Mouse (Mus musculus) hindbrain, embryonic 13.5 days (tissue): ENCODE data around the gene Cyb561a3. TPM values are rescaled to one million over a fixed set of nuclear protein-coding genes. Genes with fewer than 3 reads are reported as not detected.

ENCODE experiments used
- ATAC-seq: fragments of 200-750 bp; cut with Nextera tagmentation; 2 replicates; pipeline ENCODE4 v1.8.0; 2017; ENCODE audit warnings: moderate TSS enrichment; ENCODE audit not compliant: low FRiP score
- H3K27ac ChIP-seq: fragments of 300-500 bp; sonication (generic); 2 replicates; pipeline ENCODE4 v1.5.1; 2015; ENCODE audit warnings: inconsistent platforms, mild to moderate bottlenecking, moderate library complexity
- H3K27me3 ChIP-seq: fragments of 300-500 bp; sonication (generic); 2 replicates; pipeline ENCODE4 v1.6.1; 2015; ENCODE audit warnings: mild to moderate bottlenecking, inconsistent platforms
- H3K36me3 ChIP-seq: fragments of 300-500 bp; sonication (generic); 2 replicates; pipeline ENCODE4 v1.6.1; 2015; ENCODE audit warnings: mild to moderate bottlenecking, inconsistent platforms
- H3K4me1 ChIP-seq: fragments of 300-500 bp; sonication (generic); replicated peaks from 2 replicates; pipeline ENCODE4 v1.6.1; 2015; ENCODE audit warnings: inconsistent platforms
- H3K4me2 ChIP-seq: fragments of 300-500 bp; sonication (generic); 2 replicates; pipeline ENCODE4 v1.6.1; 2015; ENCODE audit warnings: inconsistent platforms, mild to moderate bottlenecking, moderate library complexity
- H3K4me3 ChIP-seq: fragments of 300-500 bp; sonication (generic); 2 replicates; pipeline ENCODE4 v1.5.1; 2015; ENCODE audit warnings: mild to moderate bottlenecking, inconsistent platforms
- H3K9ac ChIP-seq: fragments of 300-500 bp; sonication (generic); 2 replicates; pipeline ENCODE4 v1.6.1; 2015; ENCODE audit warnings: mild to moderate bottlenecking, inconsistent platforms
- H3K9me3 ChIP-seq: fragments of 300-500 bp; sonication (generic); 2 replicates; pipeline ENCODE4 v1.6.1; 2016; ENCODE audit warnings: inconsistent platforms
- WGBS: fragments of 180-500 bp; shearing (Covaris S2); methylation state at CpG from one replicate; pipeline ENCODE4 v1.1.7; 2015; 5-methylcytosine and 5-hydroxymethylcytosine counted together
- polyA plus RNA-seq: library from polyadenylated mRNA; unstranded; fragments of >200 nt; fragmentation: Nextera tagmentation; extraction: Ambion mirVana; gene quantifications from 2 replicates; pipeline ENCODE4 v1.2.1, GENCODE M21; 2015

The Cyb561a3 gene
- polyA plus RNA-seq, 1 experiment from 2014 or later: 16.2 TPM

DNA sequence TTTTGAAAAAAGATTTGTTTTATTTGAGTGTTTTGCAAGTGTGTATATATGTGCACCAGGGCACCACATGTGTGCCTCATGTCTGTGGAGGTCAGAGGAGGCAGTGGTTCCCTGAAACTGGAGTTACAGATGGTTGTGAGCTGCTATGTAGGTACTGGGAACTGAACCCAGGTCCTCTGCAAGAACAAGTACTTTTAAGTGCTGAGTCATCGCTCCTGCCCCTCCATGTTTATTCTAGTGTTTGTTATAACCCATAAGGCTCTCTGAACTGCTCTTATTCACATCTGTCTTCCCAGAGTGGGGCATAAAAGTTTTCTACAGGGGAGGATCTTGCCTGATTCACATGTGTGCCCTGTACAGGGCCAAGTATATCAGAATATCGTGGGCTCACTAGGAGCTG is 22.7 kb downstream of the Cyb561a3 start:
- 94% methylated on average over 2 of the region's 2 CpGs for WGBS
- Histone ChIP-seq H3K27ac (no peak overlapping the region), H3K9me3 (no peaks in the 10 kb centered on the region), H3K9ac (no peak overlapping the region), H3K27me3 (no peaks in the 10 kb centered on the region), H3K36me3 (peaks cover 46% of the 10 kb centered on the region), H3K4me3 (no peak overlapping the region), H3K4me1 (peaks cover 25% of the 10 kb centered on the region), H3K4me2 (no peak overlapping the region)
- ATAC-seq: no peak

DNA sequence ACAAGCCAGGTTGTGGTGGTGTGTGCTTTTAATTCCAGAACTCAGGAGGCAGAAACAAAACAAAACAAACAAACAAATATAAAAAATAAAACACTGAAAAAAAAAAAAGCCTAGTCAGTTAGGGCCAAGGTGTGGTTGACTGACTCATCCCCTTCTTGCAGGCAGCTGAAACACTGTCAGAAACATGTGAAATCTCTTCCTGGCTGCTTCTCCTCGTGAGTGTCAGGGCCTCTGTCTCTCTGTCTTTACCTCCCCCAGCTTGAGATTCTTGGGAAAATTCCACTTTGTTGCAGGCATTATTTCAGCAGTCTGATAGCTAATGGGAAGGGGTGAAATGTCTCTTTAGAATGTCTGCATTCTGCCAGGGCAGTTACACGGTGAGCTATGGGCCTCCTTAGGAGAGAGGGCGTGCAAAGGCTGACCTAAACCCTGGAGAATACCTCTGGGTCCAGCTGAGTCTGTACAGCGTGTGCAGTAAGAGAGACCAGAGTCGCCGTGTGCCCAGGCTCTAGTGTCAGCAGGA is 25.3 kb downstream of the Cyb561a3 start:
- Histone ChIP-seq H3K27me3 (no peaks in the 10 kb centered on the region), H3K4me2 (peak overlapping the region; percentile 56), H3K9me3 (no peaks in the 10 kb centered on the region), H3K4me3 (peak overlapping the region; percentile 36), H3K9ac (peak overlapping the region; percentile 78), H3K4me1 (peaks cover 40% of the 10 kb centered on the region), H3K36me3 (peaks cover 22% of the 10 kb centered on the region), H3K27ac (peak overlapping the region; percentile 96)
- peak; percentile 14; the same call in 1 of the 2 replicates for ATAC-seq
- 2% methylated on average over 6 of the region's 6 CpGs for WGBS

DNA sequence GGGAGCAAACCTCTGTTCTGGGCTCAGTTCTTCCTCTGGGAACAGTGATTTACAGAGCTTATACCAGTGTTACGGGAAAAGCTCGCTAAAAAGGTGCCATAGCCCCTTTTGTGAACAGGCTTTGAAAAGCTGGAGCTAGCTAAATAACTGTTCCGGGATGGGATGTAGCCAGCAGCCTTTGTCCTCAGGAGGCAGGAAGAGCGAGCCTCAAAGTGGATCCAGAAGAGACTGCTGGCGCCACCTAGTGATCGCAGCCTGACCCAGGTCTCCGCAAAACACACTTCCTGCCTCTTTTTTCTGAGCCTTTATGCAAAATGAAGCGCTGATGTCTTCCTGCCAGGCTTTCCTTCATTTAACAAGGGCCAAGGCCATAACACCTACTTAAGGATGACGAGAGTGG is 25.8 kb downstream of the Cyb561a3 start:
- H3K9ac ChIP-seq: peak overlapping the region; percentile 78
- no peaks in the 10 kb centered on the region for H3K9me3 ChIP-seq
- peak overlapping the region; percentile 96 for H3K27ac ChIP-seq
- peak; percentile 62 for ATAC-seq
- 3% methylated on average over 9 of the region's 9 CpGs for WGBS
- peak overlapping the region; percentile 36 for H3K4me3 ChIP-seq
- peak overlapping the region; percentile 56 for H3K4me2 ChIP-seq
- H3K36me3 ChIP-seq: peaks cover 26% of the 10 kb centered on the region
- peaks cover 45% of the 10 kb centered on the region for H3K4me1 ChIP-seq
- H3K27me3 ChIP-seq: no peaks in the 10 kb centered on the region

DNA sequence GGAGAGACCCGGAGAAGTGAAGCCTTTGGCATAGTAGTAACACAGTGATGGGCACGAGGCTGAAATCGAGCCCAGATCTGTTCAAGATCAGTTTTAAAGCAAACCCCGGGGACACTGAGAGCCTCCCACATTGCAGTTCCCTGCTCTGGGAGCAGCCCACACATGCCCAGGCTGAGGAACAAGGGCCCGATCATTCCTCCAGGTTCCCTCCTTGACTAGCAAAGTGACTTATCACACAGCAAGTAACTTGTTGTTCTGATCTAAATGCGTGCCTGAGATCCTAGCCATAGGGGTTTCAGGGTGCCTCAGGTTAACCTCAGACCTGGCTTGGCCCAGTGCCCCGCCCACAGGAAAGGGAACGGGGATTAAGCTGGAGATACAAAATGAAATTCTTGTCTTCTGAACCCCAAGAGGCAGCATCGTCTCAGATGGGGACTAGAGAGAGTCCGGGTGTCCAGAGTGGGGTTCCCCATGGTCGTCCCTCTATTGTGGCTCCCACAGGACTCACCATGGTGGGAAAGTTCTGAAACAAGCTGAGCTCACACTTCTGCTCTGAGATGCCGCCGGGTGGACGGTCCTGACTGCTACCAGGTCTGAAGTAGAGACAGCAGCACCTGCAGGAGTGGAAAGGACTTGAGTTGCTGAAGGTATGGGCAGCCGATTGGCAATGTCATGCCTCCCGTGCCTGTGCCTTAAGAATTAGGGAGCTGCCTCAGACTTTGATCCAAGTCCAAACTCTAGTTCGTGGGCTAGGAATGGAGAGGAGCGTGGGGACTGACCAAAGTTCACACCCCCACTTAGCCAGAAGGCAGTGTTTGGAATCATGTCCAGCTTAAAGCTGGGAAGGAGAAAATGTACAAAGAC is 26.9 kb downstream of the Cyb561a3 start:
- no peak overlapping the region for H3K4me3 ChIP-seq
- peaks cover 26% of the 10 kb centered on the region for H3K36me3 ChIP-seq
- no peaks in the 10 kb centered on the region for H3K27me3 ChIP-seq
- H3K27ac ChIP-seq: peak overlapping the region; percentile 96
- no peak for ATAC-seq
- H3K9ac ChIP-seq: peak overlapping the region; percentile 82
- H3K4me2 ChIP-seq: 0 out of 2 replicates have a peak overlapping the region, but pooled peaks have one; percentile 77
- peaks cover 50% of the 10 kb centered on the region for H3K4me1 ChIP-seq
- H3K9me3 ChIP-seq: no peaks in the 10 kb centered on the region
- WGBS: 90% methylated on average over 18 of the region's 18 CpGs

DNA sequence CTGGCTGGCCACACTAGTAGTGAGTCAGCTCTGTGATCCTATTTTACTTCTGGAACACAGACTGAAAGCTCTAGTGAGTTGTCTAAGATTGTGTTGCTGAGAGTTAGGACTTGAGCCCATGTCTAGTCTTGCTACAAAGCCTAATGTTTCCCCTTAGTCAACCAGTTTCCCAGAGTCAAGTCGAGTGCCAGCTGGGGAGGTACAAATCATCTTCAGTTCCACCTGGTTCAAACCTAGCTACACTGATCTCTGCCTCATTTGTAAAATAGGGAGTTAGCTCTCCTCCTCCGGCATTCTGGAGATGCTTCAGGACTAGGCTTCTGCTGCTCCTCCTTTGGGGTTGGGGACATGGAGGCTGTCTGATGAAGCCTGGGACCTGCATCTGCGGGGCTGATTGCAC is 27.6 kb downstream of the Cyb561a3 start:
- peaks cover 28% of the 10 kb centered on the region for H3K36me3 ChIP-seq
- peaks cover 50% of the 10 kb centered on the region for H3K4me1 ChIP-seq
- peak overlapping the region; percentile 77 for H3K4me2 ChIP-seq
- peak overlapping the region; percentile 95 for H3K4me3 ChIP-seq
- no peak for ATAC-seq
- no peaks in the 10 kb centered on the region for H3K9me3 ChIP-seq
- H3K27me3 ChIP-seq: no peaks in the 10 kb centered on the region
- H3K27ac ChIP-seq: peak overlapping the region; percentile 94
- 59% methylated on average over 3 of the region's 3 CpGs for WGBS
- H3K9ac ChIP-seq: peak overlapping the region; percentile 82

DNA sequence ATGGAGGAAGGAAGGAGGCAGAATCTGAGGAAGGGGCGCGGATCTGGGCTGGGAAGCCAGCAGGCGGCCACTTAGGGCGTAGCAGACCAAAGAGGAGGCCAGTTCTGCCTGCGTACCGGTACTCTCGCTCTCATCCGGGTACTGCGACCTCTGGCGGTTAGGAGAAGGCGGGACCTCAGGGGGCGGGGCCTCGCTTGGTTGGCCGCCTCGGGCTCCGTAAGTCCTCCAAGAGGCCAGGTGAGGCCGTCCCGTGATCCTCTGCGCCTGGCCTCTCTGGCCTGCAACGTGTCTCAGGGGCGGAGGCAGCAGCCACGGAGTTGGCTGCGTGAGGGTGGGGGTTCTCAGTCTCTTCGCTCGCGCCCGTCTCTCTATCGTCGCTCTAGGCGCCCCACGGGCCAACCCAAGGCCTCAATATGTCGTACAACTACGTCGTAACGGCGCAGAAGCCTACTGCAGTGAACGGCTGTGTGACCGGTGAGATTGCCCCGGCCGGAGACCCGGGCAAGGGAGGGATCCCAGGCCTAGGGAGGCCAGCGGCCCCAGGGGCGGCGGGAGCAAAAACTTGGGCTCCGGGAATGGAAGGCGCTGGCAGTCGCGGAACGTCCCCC is 28.4 kb downstream of the Cyb561a3 start, which contains the start of the genes Ddb1 and Tkfc:
Ddb1 (plus strand) TSS at position 35 of the 608 bp plus-strand sequence.
Tkfc (minus strand) TSS at position 362 of the 608 bp plus-strand sequence.
- peaks cover 31% of the 10 kb centered on the region for H3K36me3 ChIP-seq
- H3K27ac ChIP-seq: peak within 1 kb of the TSS; percentile 94
- no peaks in the 10 kb centered on the region for H3K9me3 ChIP-seq
- peak within 1 kb of the TSS; percentile 77 for H3K4me2 ChIP-seq
- H3K9ac ChIP-seq: peak within 1 kb of the TSS; percentile 96
- no peaks in the 10 kb centered on the region for H3K27me3 ChIP-seq
- peaks cover 50% of the 10 kb centered on the region for H3K4me1 ChIP-seq
- WGBS: under 1% methylated on average over 49 of the region's 49 CpGs
- H3K4me3 ChIP-seq: peak within 1 kb of the TSS; percentile 95
- ATAC-seq: peak; percentile 96

DNA sequence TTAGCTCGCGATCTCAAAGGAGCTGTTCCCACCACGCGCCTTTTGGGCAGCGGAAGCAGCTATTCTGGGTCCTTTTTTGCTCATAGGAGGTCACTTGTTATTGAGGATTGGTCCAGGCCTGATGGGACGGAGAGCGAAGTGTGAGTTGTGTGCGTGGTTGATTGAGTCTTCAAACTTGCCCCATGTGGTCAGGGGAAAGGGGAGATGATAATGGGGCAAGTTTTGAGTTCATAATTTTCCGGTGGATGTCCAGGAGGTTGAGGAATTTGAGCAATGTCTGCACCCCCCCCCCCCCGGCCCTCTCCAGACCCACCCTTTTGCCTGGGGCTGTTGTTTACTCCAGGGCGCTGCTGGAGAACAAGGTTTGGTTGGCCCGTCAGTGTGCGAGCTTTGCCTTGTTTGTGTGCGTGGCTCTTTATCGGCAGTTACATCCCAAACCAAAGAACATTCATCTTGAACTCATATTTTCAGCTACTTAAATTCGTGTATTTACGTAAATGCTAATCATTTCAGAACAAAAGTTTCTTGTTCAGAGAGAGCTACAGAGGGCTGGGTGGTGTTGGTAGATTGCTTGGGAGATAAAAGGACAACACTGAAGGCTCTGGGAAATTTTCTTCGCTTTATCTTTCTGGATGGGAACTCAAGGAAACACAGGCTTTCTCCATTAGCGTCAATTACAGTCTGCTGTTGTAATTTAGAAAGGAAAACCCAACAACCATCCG is 29.1 kb downstream of the Cyb561a3 start:
- Histone ChIP-seq H3K9ac (peak overlapping the region; percentile 96), H3K4me1 (peaks cover 50% of the 10 kb centered on the region), H3K4me2 (peak overlapping the region; percentile 77), H3K27me3 (no peaks in the 10 kb centered on the region), H3K36me3 (peaks cover 38% of the 10 kb centered on the region), H3K27ac (peak overlapping the region; percentile 94), H3K4me3 (peak overlapping the region; percentile 95), H3K9me3 (no peaks in the 10 kb centered on the region)
- ATAC-seq: no peak; the same call in 1 of the 2 replicates
- WGBS: 7% methylated on average over 20 of the region's 20 CpGs

DNA sequence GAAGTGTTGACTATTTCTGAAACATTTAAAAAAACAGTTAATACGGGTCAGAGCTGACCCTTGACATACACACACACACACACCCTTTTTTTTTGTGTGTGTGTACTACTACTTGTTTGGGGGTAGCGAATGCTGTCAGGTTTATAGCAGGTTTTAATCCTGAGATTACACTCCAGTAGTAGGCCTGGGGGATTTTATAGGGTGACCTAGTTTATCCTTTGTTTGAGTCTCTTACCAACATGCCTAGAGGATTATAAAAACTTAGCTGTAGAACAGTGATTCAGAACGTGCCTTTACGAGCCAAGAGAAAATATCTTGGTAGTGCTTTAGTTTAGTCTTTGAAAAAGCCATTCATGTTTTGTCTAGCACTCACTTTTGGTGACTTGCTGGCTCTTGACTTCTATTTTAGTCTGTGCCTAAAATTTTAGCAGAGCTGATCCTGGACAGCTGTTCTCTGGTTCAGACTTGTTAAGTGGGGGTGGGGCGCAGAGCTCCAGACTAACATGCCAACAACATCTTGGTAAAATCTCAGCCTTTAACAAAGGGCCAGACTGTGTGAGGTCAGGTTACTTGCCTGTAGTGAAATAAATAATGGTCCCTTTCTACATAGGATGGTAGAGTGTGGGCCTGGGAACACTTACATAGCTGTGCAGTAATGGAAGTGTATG is 31.7 kb downstream of the Cyb561a3 start:
- H3K27me3 ChIP-seq: no peaks in the 10 kb centered on the region
- H3K36me3 ChIP-seq: peaks cover 63% of the 10 kb centered on the region
- ATAC-seq: no peak
- peaks cover 35% of the 10 kb centered on the region for H3K4me1 ChIP-seq
- WGBS: 88% methylated on average over 5 of the region's 5 CpGs
- H3K27ac ChIP-seq: no peak overlapping the region
- H3K9me3 ChIP-seq: no peaks in the 10 kb centered on the region
- H3K4me3 ChIP-seq: no peak overlapping the region
- no peak overlapping the region for H3K9ac ChIP-seq
- H3K4me2 ChIP-seq: no peak overlapping the region

DNA sequence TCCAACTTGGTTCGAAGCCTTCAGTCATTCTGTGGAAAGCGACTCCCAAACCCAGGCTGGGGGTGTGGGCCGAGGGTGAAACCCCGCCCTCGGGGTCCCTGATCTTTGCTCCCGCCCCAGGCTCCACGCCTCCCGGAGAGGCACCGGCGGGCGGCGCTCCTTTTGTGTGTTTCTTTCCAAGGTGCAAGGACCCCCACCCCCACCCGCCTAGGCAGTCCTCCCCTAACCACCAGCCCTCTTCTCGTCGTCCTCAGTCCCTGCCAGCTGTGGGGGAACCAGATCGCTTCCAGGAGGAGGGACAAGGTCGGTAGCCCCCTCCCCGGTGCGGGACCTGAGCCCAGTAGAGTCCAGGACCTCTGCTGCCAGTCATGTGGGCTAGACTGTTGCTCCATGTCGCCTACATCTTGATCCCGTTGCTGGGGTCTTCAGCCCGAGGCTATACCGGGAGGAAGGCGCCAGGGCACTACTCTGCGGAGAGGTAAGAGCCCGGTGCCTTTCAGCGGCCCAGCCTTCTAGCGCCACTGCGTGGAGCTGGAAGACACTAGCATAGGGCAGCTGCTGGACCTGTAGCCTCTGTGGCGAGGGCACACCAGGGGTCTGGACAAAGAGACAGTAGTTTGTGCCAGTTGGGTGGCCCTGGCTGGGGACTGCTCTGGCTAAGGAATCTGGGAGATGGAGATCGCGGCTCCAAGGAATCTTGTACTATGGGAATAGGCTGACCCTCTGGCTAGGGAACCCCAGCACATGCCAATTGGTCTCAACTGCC is 57.3 kb downstream of the Cyb561a3 start, which contains the start of gene Vwce:
Vwce (plus strand) TSS at position 108 of the 766 bp plus-strand sequence.
- Histone ChIP-seq H3K4me1 (peaks cover 17% of the 10 kb centered on the region), H3K36me3 (peaks cover 27% of the 10 kb centered on the region), H3K4me2 (peak within 1 kb of the TSS; percentile 85), H3K27ac (no peak within 1 kb of the TSS; the same call in 1 of the 2 replicates), H3K27me3 (peaks cover 23% of the 10 kb centered on the region; the same call in 1 of the 2 replicates), H3K4me3 (peak within 1 kb of the TSS; percentile 43), H3K9me3 (no peaks in the 10 kb centered on the region), H3K9ac (peak within 1 kb of the TSS; percentile 68)
- peak; percentile 87 for ATAC-seq
- WGBS: 1% methylated on average over 32 of the region's 32 CpGs

DNA sequence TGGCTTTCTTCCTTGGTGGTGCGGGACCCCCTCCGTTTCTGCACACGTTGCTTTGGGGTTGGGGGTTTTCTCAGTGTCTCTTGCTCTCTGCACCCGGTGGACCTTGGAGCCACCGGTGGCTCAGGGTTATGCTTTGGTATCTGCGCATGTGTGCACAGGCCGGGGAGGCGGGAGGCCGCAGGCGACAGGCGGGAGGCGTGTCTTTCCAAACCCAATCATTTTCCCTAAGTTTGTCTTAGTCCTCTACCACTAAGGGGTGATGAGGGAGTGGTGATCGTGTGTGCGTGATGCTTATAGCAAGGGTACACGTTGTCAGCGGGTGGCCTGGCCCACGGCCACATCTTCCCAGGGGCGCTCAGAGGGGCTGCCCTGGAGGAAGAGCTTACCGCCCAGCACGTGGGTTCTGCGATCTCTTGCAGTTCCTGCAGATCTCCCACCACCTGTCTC is 57.9 kb downstream of the Cyb561a3 start:
- Histone ChIP-seq H3K36me3 (peaks cover 21% of the 10 kb centered on the region), H3K4me3 (peak overlapping the region; percentile 43), H3K27me3 (peaks cover 25% of the 10 kb centered on the region; the same call in 1 of the 2 replicates), H3K9me3 (no peaks in the 10 kb centered on the region), H3K4me1 (peaks cover 17% of the 10 kb centered on the region), H3K9ac (peak overlapping the region; percentile 68), H3K27ac (no peak overlapping the region; the same call in 1 of the 2 replicates), H3K4me2 (peak overlapping the region; percentile 85)
- 3% methylated on average over 21 of the region's 21 CpGs for WGBS
- peak; percentile 91 for ATAC-seq
